Mouse (Mus musculus): Measurements from ENCODE around the gene Alkbh7. TPM values are rescaled to one million over a fixed set of nuclear protein-coding genes. Genes with fewer than 3 reads are reported as not detected.

Alkbh7 gene
- total RNA-seq, 2 experiments from 2014 or later = 15.1 to 19.8 TPM

DNA sequence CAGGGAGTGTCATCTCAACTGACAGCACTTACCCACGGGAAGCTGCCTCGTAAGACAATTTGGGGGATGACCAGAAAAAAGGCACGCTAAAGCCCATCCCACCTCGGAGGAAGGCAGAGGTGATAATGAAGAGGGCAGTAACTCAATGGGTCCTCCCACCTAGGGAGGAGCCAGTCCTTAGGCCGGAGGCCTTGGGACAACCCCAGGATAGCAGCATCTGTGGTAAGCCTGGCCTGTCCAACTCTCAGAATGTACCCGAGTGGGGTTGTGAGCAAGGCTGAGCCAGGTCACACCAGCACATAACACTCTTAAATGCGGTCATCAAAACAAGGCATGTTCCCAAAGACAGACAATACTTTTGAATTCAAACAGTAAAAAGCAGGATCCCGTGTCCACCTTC is 32.6 kb downstream of the Alkbh7 start:
- peak; percentile 13 for ATAC-seq (replicated peaks; ENCODE audit: poor library complexity)

DNA sequence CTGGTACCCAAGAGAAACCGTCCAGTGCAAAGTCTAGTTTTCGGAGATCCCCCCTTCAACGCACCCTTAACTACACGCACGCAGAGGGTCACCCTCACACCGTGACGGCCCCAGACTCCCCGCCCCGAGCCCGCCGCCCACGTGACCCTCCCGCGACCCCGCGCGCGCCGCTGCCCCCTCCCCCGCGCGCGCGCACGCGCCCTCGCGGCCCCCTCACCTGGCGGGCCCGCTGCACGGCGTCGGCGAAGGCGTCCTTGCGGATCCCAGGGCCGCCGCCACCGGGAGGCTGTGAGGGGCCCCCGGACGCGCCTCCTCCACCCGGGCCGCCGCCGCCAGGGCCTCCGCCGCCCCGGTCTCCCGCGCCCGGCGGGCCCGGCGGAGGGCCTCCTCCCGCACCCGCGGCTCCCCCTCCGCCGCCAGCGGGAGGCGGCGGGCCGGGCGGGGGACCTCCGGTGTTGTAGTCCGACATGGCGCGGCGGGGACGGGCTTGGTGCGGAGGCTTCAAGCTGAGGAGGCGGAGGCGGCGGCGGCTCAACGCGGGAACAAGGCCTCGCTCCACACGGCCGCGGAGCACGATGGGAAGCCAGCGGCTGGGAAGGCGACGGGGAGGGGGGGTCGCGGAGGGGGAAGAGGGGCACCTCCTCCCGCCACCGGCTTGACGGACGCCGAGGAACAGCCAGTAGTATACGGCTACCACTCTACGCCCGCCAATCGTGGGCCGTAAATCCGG is 34.0 kb downstream of the Alkbh7 start, which contains the start of gene Khsrp:
Khsrp (minus strand) TSS at position 592 of the 730 bp plus-strand sequence.
- no peak for ATAC-seq (replicated peaks; ENCODE audit: poor library complexity)

DNA sequence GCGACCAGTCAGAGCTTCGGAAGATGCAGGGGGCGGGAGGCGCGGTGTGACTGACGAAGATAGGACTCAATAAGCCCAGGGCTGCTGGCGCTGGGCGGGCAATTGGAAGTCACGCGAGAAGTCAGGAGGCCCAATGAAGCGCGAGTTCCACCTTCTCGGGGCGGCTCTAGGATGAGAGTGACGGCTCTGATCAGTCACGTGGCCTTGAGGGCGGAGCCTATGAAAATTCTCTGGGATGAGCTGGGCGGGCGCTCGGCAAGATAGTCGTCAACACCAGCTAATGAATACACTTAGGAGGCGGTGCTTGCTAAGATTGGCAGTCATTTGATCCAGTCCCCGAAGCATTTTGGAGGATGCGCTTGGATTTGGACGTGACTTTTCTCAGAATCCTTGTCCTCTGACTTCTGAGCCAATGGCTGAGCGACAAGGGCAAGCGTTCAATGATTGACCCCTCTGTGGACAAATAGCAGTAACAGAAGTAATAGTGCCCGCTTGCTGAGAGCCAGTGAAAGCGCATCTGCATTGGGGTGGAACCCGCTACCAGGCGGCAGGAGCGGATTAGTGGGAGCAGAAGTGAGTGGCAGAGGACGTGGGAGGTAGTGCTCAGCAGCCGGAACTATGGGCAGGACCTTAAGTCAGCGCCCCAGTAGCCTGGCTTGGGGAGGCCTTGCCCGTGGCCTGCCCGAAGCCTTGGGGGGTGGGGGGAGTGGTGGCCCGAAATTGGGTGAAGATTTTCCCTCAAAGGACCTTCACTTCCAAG is 34.7 kb downstream of the Alkbh7 start:
- peak; percentile 77 for ATAC-seq (replicated peaks; ENCODE audit: poor library complexity)

- ATAC-seq (replicated peaks; ENCODE audit: poor library complexity) = no peak
These were observed 35.7 kb downstream of the Alkbh7 start for GRCm38 (mm10) chr17:57032854-57033253.

- ATAC-seq (replicated peaks; ENCODE audit: poor library complexity) = peak; percentile 68
These were observed 41.8 kb downstream of the Alkbh7 start for GRCm38 (mm10) chr17:57038978-57039377.

GRCm38 (mm10) chr17:57041554-57041953 is 44.4 kb downstream of the Alkbh7 start, which contains the start of gene Slc25a41:
Gene Slc25a41 (minus strand): TSS chr17:57041654.
- no peak for ATAC-seq (replicated peaks; ENCODE audit: poor library complexity)

DNA sequence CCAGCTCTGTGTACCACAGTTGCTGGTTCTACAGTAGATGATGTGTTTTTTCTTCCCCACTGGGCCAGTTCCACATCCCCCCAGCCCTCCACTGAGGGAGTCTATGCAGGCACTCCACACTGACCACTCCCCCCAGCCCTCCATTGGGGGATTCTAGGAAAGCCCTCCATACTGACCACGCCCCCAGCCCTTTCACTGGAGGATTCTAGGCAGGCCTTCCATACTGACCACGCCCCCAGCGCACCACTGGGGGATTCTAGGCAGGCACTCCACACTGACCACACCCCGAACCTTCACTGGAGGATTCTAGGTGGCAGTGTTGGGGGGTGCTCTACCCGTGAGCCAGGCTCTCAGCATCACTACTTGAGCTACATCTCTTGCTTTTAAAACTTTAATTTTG is 50.3 kb downstream of the Alkbh7 start:
- 0 out of 2 replicates have a peak, but pooled peaks have one; percentile 8 for ATAC-seq (replicated peaks; ENCODE audit: poor library complexity)

- peak; percentile 81 for ATAC-seq (replicated peaks; ENCODE audit: poor library complexity)
These were observed 51.7 kb downstream of the Alkbh7 start for GRCm38 (mm10) chr17:57048816-57049215.

Other genes with a start within 250 kb of the Alkbh7 start
- gene Nrtn, start 239.8 kb upstream of the Alkbh7 start, total RNA-seq (2015) = not detected in 2 replicates
- not detected in 2 replicates for gene Nrtn, start 239.8 kb upstream of the Alkbh7 start, total RNA-seq (2017)
- gene Dus3l, start 232.6 kb upstream of the Alkbh7 start, total RNA-seq (2015) = 11.2 and 11.7 TPM in 2 replicates
- 19.2 and 20.4 TPM in 2 replicates for gene Dus3l, start 232.6 kb upstream of the Alkbh7 start, total RNA-seq (2017)
- 2.0 and 3.2 TPM in 2 replicates for gene Prr22, start 227.1 kb upstream of the Alkbh7 start, total RNA-seq (2015)
- gene Prr22, start 227.1 kb upstream of the Alkbh7 start, total RNA-seq (2017) = 0.92 and 1.6 TPM in 2 replicates
- gene Rfx2, start 166.3 kb upstream of the Alkbh7 start, total RNA-seq (2015) = 6.4 and 8.8 TPM in 2 replicates
- gene Rfx2, start 166.3 kb upstream of the Alkbh7 start, total RNA-seq (2017) = 4.8 and 5.0 TPM in 2 replicates
- not detected in 2 replicates for gene Acsbg2, start 122.9 kb upstream of the Alkbh7 start, total RNA-seq (2015)
- not detected in 2 replicates for gene Acsbg2, start 122.9 kb upstream of the Alkbh7 start, total RNA-seq (2017)
- gene 1700061G19Rik, start 121.9 kb upstream of the Alkbh7 start, total RNA-seq (2015) = 0.07 TPM in 1 of 2 replicates, not detected in the other
- gene 1700061G19Rik, start 121.9 kb upstream of the Alkbh7 start, total RNA-seq (2017) = not detected in 2 replicates
- 15.5 and 18.2 TPM in 2 replicates for gene Mllt1, start 61.9 kb upstream of the Alkbh7 start, total RNA-seq (2015)
- gene Mllt1, start 61.9 kb upstream of the Alkbh7 start, total RNA-seq (2017) = 18.2 and 20.7 TPM in 2 replicates
- not detected in 2 replicates for gene Acer1, start 15.2 kb upstream of the Alkbh7 start, total RNA-seq (2015)
- gene Acer1, start 15.2 kb upstream of the Alkbh7 start, total RNA-seq (2017) = not detected in 2 replicates
- gene Clpp, start 7.0 kb upstream of the Alkbh7 start, total RNA-seq (2015) = 61.2 and 75.2 TPM in 2 replicates
- gene Clpp, start 7.0 kb upstream of the Alkbh7 start, total RNA-seq (2017) = 80.5 and 84.9 TPM in 2 replicates
- gene Pspn, start 2.7 kb downstream of the Alkbh7 start, total RNA-seq (2015) = not detected in 2 replicates
- not detected in 2 replicates for gene Pspn, start 2.7 kb downstream of the Alkbh7 start, total RNA-seq (2017)
- gene Gtf2f1, start 13.9 kb downstream of the Alkbh7 start, total RNA-seq (2015) = 52.8 and 61.1 TPM in 2 replicates
- gene Gtf2f1, start 13.9 kb downstream of the Alkbh7 start, total RNA-seq (2017) = 120 and 142 TPM in 2 replicates
- gene Gm17949, start 14.1 kb downstream of the Alkbh7 start, total RNA-seq (2015) = not detected in 2 replicates
- not detected in 2 replicates for gene Gm17949, start 14.1 kb downstream of the Alkbh7 start, total RNA-seq (2017)
- gene Khsrp, start 34.2 kb downstream of the Alkbh7 start, total RNA-seq (2015) = 99.5 and 107 TPM in 2 replicates
- gene Khsrp, start 34.2 kb downstream of the Alkbh7 start, total RNA-seq (2017) = 68.5 and 89.2 TPM in 2 replicates
- not detected in 2 replicates for gene Slc25a41, start 44.3 kb downstream of the Alkbh7 start, total RNA-seq (2015)
- not detected in 2 replicates for gene Slc25a41, start 44.3 kb downstream of the Alkbh7 start, total RNA-seq (2017)
- gene Crb3, start 61.8 kb downstream of the Alkbh7 start, total RNA-seq (2015) = not detected in 2 replicates
- not detected in 2 replicates for gene Crb3, start 61.8 kb downstream of the Alkbh7 start, total RNA-seq (2017)
- gene Slc25a23, start 62.5 kb downstream of the Alkbh7 start, total RNA-seq (2015) = 10.9 and 13.4 TPM in 2 replicates
- gene Slc25a23, start 62.5 kb downstream of the Alkbh7 start, total RNA-seq (2017) = 1.6 and 2.0 TPM in 2 replicates
- gene Dennd1c, start 81.2 kb downstream of the Alkbh7 start, total RNA-seq (2015) = 7.6 and 11.5 TPM in 2 replicates
- gene Dennd1c, start 81.2 kb downstream of the Alkbh7 start, total RNA-seq (2017) = 3.5 and 8.8 TPM in 2 replicates
- gene Tubb4a, start 90.4 kb downstream of the Alkbh7 start, total RNA-seq (2015) = not detected in 2 replicates
- gene Tubb4a, start 90.4 kb downstream of the Alkbh7 start, total RNA-seq (2017) = 0.12 TPM in 1 of 2 replicates, not detected in the other
- 1.2 and 2.2 TPM in 2 replicates for gene Tnfsf9, start 108.0 kb downstream of the Alkbh7 start, total RNA-seq (2015)
- gene Tnfsf9, start 108.0 kb downstream of the Alkbh7 start, total RNA-seq (2017) = 0.27 and 0.29 TPM in 2 replicates
- gene Cd70, start 152.4 kb downstream of the Alkbh7 start, total RNA-seq (2015) = not detected in 2 replicates
- gene Cd70, start 152.4 kb downstream of the Alkbh7 start, total RNA-seq (2017) = not detected in 2 replicates
- 2.1 and 3.5 TPM in 2 replicates for gene Tnfsf14, start 196.8 kb downstream of the Alkbh7 start, total RNA-seq (2015)
- gene Tnfsf14, start 196.8 kb downstream of the Alkbh7 start, total RNA-seq (2017) = 6.2 and 6.8 TPM in 2 replicates
- gene C3, start 230.8 kb downstream of the Alkbh7 start, total RNA-seq (2015) = 164 and 202 TPM in 2 replicates
- 211 and 263 TPM in 2 replicates for gene C3, start 230.8 kb downstream of the Alkbh7 start, total RNA-seq (2017)

Measured in megakaryocyte progenitor cell, adult 5-6 weeks (primary cell).